Mouse (Mus musculus): Measurements from ENCODE around the gene A130010J15Rik. TPM values are rescaled to one million over a fixed set of nuclear protein-coding genes. Genes with fewer than 3 reads are reported as not detected.

Gene A130010J15Rik
- polyA plus RNA-seq, 1 experiment from 2014 or later = 11.9 TPM

- Histone ChIP-seq H3K9me3 (replicated peaks; ENCODE audit: control insufficient read depth, low read length) (no peaks in the 10 kb centered on the region), H3K4me2 (no peak overlapping the region), H3K9ac (ENCODE audit: low read depth, low read length) (no peak overlapping the region), H3K36me3 (ENCODE audit: control insufficient read depth, insufficient read depth, low read length) (no peaks in the 10 kb centered on the region), H3K27me3 (ENCODE audit: control insufficient read depth, insufficient read depth, low read length) (no peaks in the 10 kb centered on the region), H3K4me3 (ENCODE audit: low read depth, low read length) (no peak overlapping the region), H3K4me1 (ENCODE audit: control insufficient read depth, insufficient read depth, low read length) (no peaks in the 10 kb centered on the region), H3K27ac (ENCODE audit: low read depth, low read length) (no peak overlapping the region)
- ATAC-seq (replicated peaks; ENCODE audit: insufficient number of reproducible peaks, low FRiP score, low TSS enrichment) = no peak
- WGBS (ENCODE audit: insufficient replicate concordance) = 85% methylated on average over 3 of the region's 3 CpGs
These were observed 13.3 kb downstream of the A130010J15Rik start for GRCm38 (mm10) chr1:193181104-193181503.

- H3K4me1 ChIP-seq (ENCODE audit: control insufficient read depth, insufficient read depth, low read length) = peaks cover 22% of the 10 kb centered on the region
- no peak overlapping the region for H3K4me3 ChIP-seq (ENCODE audit: low read depth, low read length)
- no peaks in the 10 kb centered on the region for H3K36me3 ChIP-seq (ENCODE audit: control insufficient read depth, insufficient read depth, low read length)
- no peaks in the 10 kb centered on the region for H3K27me3 ChIP-seq (ENCODE audit: control insufficient read depth, insufficient read depth, low read length)
- ATAC-seq (replicated peaks; ENCODE audit: insufficient number of reproducible peaks, low FRiP score, low TSS enrichment) = no peak
- H3K4me2 ChIP-seq = no peak overlapping the region
- WGBS (ENCODE audit: insufficient replicate concordance) = 73% methylated on average over 6 of the region's 6 CpGs
- H3K9ac ChIP-seq (ENCODE audit: low read depth, low read length) = no peak overlapping the region
- H3K27ac ChIP-seq (ENCODE audit: low read depth, low read length) = peak overlapping the region; percentile 82
- no peaks in the 10 kb centered on the region for H3K9me3 ChIP-seq (replicated peaks; ENCODE audit: control insufficient read depth, low read length)
These were observed 20.4 kb downstream of the A130010J15Rik start for GRCm38 (mm10) chr1:193188257-193188656.

DNA sequence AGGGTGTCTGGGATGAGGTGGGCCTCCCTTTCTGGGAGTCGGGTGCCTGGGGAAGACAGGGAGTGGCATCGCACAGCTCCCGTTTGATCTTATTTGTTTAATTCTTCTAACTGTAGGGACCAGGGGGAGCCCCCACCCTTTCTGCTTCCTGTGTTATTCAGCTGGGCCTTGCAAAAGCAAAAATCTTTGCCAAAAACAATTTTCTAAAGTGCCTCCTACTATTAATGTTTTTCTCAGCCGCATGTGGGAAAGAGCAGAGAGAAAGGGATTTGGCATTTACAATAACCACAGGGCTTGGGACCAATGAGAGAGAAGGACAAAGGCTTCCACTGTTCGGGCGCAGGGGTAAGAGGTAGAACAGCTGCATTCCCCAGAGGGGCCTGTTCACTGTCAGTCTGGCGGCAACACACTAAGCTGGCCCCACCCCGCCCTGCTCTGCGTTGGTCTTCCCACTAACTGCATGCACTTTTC is 21.3 kb downstream of the A130010J15Rik start:
- 23% methylated on average over 9 of the region's 9 CpGs for WGBS (ENCODE audit: insufficient replicate concordance)
- peak overlapping the region; percentile 47; the same call in 1 of the 2 replicates for H3K9ac ChIP-seq (ENCODE audit: low read depth, low read length)

GRCm38 (mm10) chr1:193189771-193190170 is 21.9 kb downstream of the A130010J15Rik start:
- WGBS (ENCODE audit: insufficient replicate concordance) = 29% methylated on average over 3 of the region's 3 CpGs

More for the DNA sequence above, 21.3 kb downstream of the A130010J15Rik start:
- Histone ChIP-seq H3K27ac (ENCODE audit: low read depth, low read length) (peak overlapping the region; percentile 82), H3K36me3 (ENCODE audit: control insufficient read depth, insufficient read depth, low read length) (no peaks in the 10 kb centered on the region), H3K4me3 (ENCODE audit: low read depth, low read length) (no peak overlapping the region), H3K9me3 (replicated peaks; ENCODE audit: control insufficient read depth, low read length) (no peaks in the 10 kb centered on the region), H3K27me3 (ENCODE audit: control insufficient read depth, insufficient read depth, low read length) (no peaks in the 10 kb centered on the region), H3K4me1 (ENCODE audit: control insufficient read depth, insufficient read depth, low read length) (peaks cover 22% of the 10 kb centered on the region), H3K4me2 (no peak overlapping the region)
- peak; percentile 88 for ATAC-seq (replicated peaks; ENCODE audit: insufficient number of reproducible peaks, low FRiP score, low TSS enrichment)

GRCm38 (mm10) chr1:193191675-193192283 is 23.9 kb downstream of the A130010J15Rik start:
- no peak overlapping the region for H3K9ac ChIP-seq (ENCODE audit: low read depth, low read length)
- H3K27me3 ChIP-seq (ENCODE audit: control insufficient read depth, insufficient read depth, low read length) = no peaks in the 10 kb centered on the region
- H3K27ac ChIP-seq (ENCODE audit: low read depth, low read length) = no peak overlapping the region
- WGBS (ENCODE audit: insufficient replicate concordance) = 77% methylated on average over 7 of the region's 7 CpGs
- no peak for ATAC-seq (replicated peaks; ENCODE audit: insufficient number of reproducible peaks, low FRiP score, low TSS enrichment)
- no peaks in the 10 kb centered on the region for H3K36me3 ChIP-seq (ENCODE audit: control insufficient read depth, insufficient read depth, low read length)
- H3K4me1 ChIP-seq (ENCODE audit: control insufficient read depth, insufficient read depth, low read length) = peaks cover 22% of the 10 kb centered on the region
- H3K4me2 ChIP-seq = no peak overlapping the region
- no peaks in the 10 kb centered on the region for H3K9me3 ChIP-seq (replicated peaks; ENCODE audit: control insufficient read depth, low read length)
- H3K4me3 ChIP-seq (ENCODE audit: low read depth, low read length) = no peak overlapping the region

More at GRCm38 (mm10) chr1:193189771-193190170, 21.9 kb downstream of the A130010J15Rik start:
- Histone ChIP-seq H3K4me2 (no peak overlapping the region), H3K27me3 (ENCODE audit: control insufficient read depth, insufficient read depth, low read length) (no peaks in the 10 kb centered on the region), H3K9ac (ENCODE audit: low read depth, low read length) (peak overlapping the region; percentile 47; the same call in 1 of the 2 replicates), H3K4me1 (ENCODE audit: control insufficient read depth, insufficient read depth, low read length) (peaks cover 22% of the 10 kb centered on the region), H3K27ac (ENCODE audit: low read depth, low read length) (peak overlapping the region; percentile 82), H3K36me3 (ENCODE audit: control insufficient read depth, insufficient read depth, low read length) (no peaks in the 10 kb centered on the region), H3K9me3 (replicated peaks; ENCODE audit: control insufficient read depth, low read length) (no peaks in the 10 kb centered on the region), H3K4me3 (ENCODE audit: low read depth, low read length) (no peak overlapping the region)
- 0 out of 2 replicates have a peak, but pooled peaks have one; percentile 20 for ATAC-seq (replicated peaks; ENCODE audit: insufficient number of reproducible peaks, low FRiP score, low TSS enrichment)

DNA sequence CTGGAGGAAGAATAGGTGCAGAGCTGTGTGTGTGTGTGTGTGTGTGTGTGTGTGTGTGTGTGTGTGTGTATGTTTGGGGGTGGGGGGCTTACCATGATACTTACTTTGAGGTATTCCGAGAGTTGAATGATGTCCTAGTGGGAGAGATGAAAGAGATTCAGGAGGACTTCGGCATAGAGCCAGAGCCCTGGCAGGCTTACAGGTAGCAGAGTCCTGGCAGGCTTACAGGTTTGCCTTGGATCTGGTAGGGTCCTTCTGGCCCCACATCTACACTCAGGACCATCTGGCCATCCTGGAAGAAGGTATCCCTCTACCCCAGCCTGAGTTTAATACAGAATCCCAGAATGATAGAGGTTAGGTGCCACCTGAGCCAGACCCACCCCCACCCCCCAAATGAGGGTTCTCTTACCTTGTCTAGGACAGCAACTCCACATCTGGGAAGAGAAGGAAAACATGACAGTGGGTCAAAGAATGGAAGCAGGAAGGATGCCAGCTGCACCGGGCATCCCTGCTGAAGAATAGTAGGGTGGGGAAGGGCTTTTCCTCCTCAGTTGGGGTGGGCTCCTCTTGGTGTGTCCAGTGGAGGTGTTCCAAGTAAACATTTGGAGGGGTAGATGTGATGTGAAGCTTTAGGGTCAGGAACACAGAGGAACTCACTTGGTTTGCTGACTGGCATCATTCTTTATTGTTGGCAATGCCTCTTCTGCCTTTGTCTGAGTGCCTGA is 26.7 kb downstream of the A130010J15Rik start:
- ATAC-seq (replicated peaks; ENCODE audit: insufficient number of reproducible peaks, low FRiP score, low TSS enrichment) = no peak; the same call in 1 of the 2 replicates
- Histone ChIP-seq H3K36me3 (ENCODE audit: control insufficient read depth, insufficient read depth, low read length) (no peaks in the 10 kb centered on the region), H3K4me3 (ENCODE audit: low read depth, low read length) (no peak overlapping the region), H3K27ac (ENCODE audit: low read depth, low read length) (no peak overlapping the region), H3K27me3 (ENCODE audit: control insufficient read depth, insufficient read depth, low read length) (no peaks in the 10 kb centered on the region), H3K4me2 (no peak overlapping the region), H3K9me3 (replicated peaks; ENCODE audit: control insufficient read depth, low read length) (no peaks in the 10 kb centered on the region), H3K4me1 (ENCODE audit: control insufficient read depth, insufficient read depth, low read length) (peaks cover 9% of the 10 kb centered on the region), H3K9ac (ENCODE audit: low read depth, low read length) (no peak overlapping the region)
- WGBS (ENCODE audit: insufficient replicate concordance) = 86% methylated on average over 3 of the region's 3 CpGs

DNA sequence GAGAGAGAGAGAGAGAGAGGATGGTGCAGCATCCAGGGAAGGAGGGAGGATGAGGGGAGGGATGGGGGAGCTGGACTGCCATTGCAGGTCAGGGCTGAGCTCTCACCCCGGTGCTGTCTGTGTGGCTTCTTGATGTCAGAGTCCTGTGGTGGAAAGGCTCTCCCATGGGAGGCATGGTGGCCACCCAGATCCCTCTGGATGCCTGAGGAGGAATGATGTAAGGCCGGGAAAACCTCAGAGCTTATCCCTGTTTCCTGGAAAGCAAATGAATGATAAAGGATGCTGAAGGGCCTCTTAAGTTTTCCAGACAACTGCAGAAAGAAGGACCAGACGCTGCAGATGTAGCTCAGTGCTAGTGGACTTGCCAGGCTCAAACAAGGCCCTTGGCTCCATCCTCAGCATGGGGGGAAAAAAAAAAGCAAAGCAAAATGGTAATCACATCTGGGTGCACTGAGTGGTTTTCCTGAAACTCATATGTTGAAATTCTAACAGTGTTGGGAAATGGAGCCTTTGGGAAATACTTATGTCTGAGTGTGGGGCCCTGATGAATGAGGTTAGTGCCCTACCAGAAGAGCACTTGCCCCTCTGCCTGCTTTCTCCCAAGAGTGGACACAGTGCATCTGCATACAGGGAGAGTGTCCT is 27.4 kb downstream of the A130010J15Rik start:
- peaks cover 2% of the 10 kb centered on the region for H3K4me1 ChIP-seq (ENCODE audit: control insufficient read depth, insufficient read depth, low read length)
- H3K9ac ChIP-seq (ENCODE audit: low read depth, low read length) = no peak overlapping the region
- no peaks in the 10 kb centered on the region for H3K27me3 ChIP-seq (ENCODE audit: control insufficient read depth, insufficient read depth, low read length)
- ATAC-seq (replicated peaks; ENCODE audit: insufficient number of reproducible peaks, low FRiP score, low TSS enrichment) = no peak
- no peak overlapping the region for H3K27ac ChIP-seq (ENCODE audit: low read depth, low read length)
- H3K4me2 ChIP-seq = no peak overlapping the region
- H3K36me3 ChIP-seq (ENCODE audit: control insufficient read depth, insufficient read depth, low read length) = no peaks in the 10 kb centered on the region
- no peaks in the 10 kb centered on the region for H3K9me3 ChIP-seq (replicated peaks; ENCODE audit: control insufficient read depth, low read length)
- no peak overlapping the region for H3K4me3 ChIP-seq (ENCODE audit: low read depth, low read length)
- WGBS (ENCODE audit: insufficient replicate concordance) = 48% methylated on average over 3 of the region's 3 CpGs

GRCm38 (mm10) chr1:193197494-193198205 is 29.8 kb downstream of the A130010J15Rik start:
- H3K9me3 ChIP-seq (replicated peaks; ENCODE audit: control insufficient read depth, low read length) = no peaks in the 10 kb centered on the region
- H3K4me3 ChIP-seq (ENCODE audit: low read depth, low read length) = no peak overlapping the region
- H3K36me3 ChIP-seq (ENCODE audit: control insufficient read depth, insufficient read depth, low read length) = no peaks in the 10 kb centered on the region
- H3K4me1 ChIP-seq (ENCODE audit: control insufficient read depth, insufficient read depth, low read length) = no peaks in the 10 kb centered on the region
- no peak overlapping the region for H3K27ac ChIP-seq (ENCODE audit: low read depth, low read length)
- H3K9ac ChIP-seq (ENCODE audit: low read depth, low read length) = no peak overlapping the region
- ATAC-seq (replicated peaks; ENCODE audit: insufficient number of reproducible peaks, low FRiP score, low TSS enrichment) = no peak
- WGBS (ENCODE audit: insufficient replicate concordance) = 83% methylated on average over 18 of the region's 18 CpGs
- H3K27me3 ChIP-seq (ENCODE audit: control insufficient read depth, insufficient read depth, low read length) = no peaks in the 10 kb centered on the region
- no peak overlapping the region for H3K4me2 ChIP-seq
